Mouse (Mus musculus): ENCODE data around the gene Hist1h2bg. TPM values are rescaled to one million over a fixed set of nuclear protein-coding genes. Genes with fewer than 3 reads are reported as not detected.
"Not testable (repeated sequence)": the region's sequence is repeated elsewhere in the genome, so short reads cannot be mapped to it uniquely, and the experiment has no call there.

Gene Hist1h2bg
- polyA plus RNA-seq, 1 experiment from 2014 or later, result 12.6 TPM

- Histone ChIP-seq H3K4me1 (ENCODE audit: control insufficient read depth, insufficient read depth, low read length) (peaks cover 11% of the 10 kb centered on the region; the same call in 1 of the 2 replicates), H3K4me2 (replicated peaks; ENCODE audit: low read depth, low read length) (peak overlapping the region; percentile 94), H3K36me3 (ENCODE audit: control insufficient read depth, insufficient read depth, low read length) (no peaks in the 10 kb centered on the region), H3K27ac (ENCODE audit: low read length) (peak overlapping the region; percentile 99), H3K4me3 (ENCODE audit: low read depth, low read length) (peak overlapping the region; percentile 69), H3K27me3 (ENCODE audit: control insufficient read depth, insufficient read depth, low read length) (no peaks in the 10 kb centered on the region), H3K9me3 (ENCODE audit: control insufficient read depth, low read depth, low read length) (no peaks in the 10 kb centered on the region), H3K9ac (replicated peaks; ENCODE audit: low read depth, low read length) (peak overlapping the region; percentile 92)
- no peak for ATAC-seq (ENCODE audit: insufficient number of reproducible peaks, insufficient read depth, low FRiP score, low read depth)
- WGBS, result 20% methylated on average over 9 of the region's 9 CpGs
These were observed 16.8 kb upstream of the Hist1h2bg start for GRCm38 (mm10) chr13:23554393-23554792.

GRCm38 (mm10) chr13:23554925-23555838, 16.0 kb upstream of the Hist1h2bg start:
- peak; percentile 88 for ATAC-seq (ENCODE audit: insufficient number of reproducible peaks, insufficient read depth, low FRiP score, low read depth)
- H3K27me3 ChIP-seq (ENCODE audit: control insufficient read depth, insufficient read depth, low read length), result no peaks in the 10 kb centered on the region
- H3K9ac ChIP-seq (replicated peaks; ENCODE audit: low read depth, low read length), result peak overlapping the region; percentile 92
- H3K27ac ChIP-seq (ENCODE audit: low read length), result peak overlapping the region; percentile 99
- peaks cover 11% of the 10 kb centered on the region; the same call in 1 of the 2 replicates for H3K4me1 ChIP-seq (ENCODE audit: control insufficient read depth, insufficient read depth, low read length)
- H3K4me2 ChIP-seq (replicated peaks; ENCODE audit: low read depth, low read length), result peak overlapping the region; percentile 94
- no peaks in the 10 kb centered on the region for H3K9me3 ChIP-seq (ENCODE audit: control insufficient read depth, low read depth, low read length)
- under 1% methylated on average over 53 of the region's 54 CpGs for WGBS
- H3K4me3 ChIP-seq (ENCODE audit: low read depth, low read length), result peak overlapping the region; percentile 69
- no peaks in the 10 kb centered on the region for H3K36me3 ChIP-seq (ENCODE audit: control insufficient read depth, insufficient read depth, low read length)

- peak overlapping the region; percentile 94 for H3K4me2 ChIP-seq (replicated peaks; ENCODE audit: low read depth, low read length)
- H3K9ac ChIP-seq (replicated peaks; ENCODE audit: low read depth, low read length), result peak overlapping the region; percentile 92
- peak; percentile 75 for ATAC-seq (ENCODE audit: insufficient number of reproducible peaks, insufficient read depth, low FRiP score, low read depth)
- H3K4me3 ChIP-seq (ENCODE audit: low read depth, low read length), result peak overlapping the region; percentile 69
- no peaks in the 10 kb centered on the region for H3K9me3 ChIP-seq (ENCODE audit: control insufficient read depth, low read depth, low read length)
- no peaks in the 10 kb centered on the region for H3K27me3 ChIP-seq (ENCODE audit: control insufficient read depth, insufficient read depth, low read length)
- peaks cover 11% of the 10 kb centered on the region; the same call in 1 of the 2 replicates for H3K4me1 ChIP-seq (ENCODE audit: control insufficient read depth, insufficient read depth, low read length)
- H3K27ac ChIP-seq (ENCODE audit: low read length), result peak overlapping the region; percentile 99
- no peaks in the 10 kb centered on the region for H3K36me3 ChIP-seq (ENCODE audit: control insufficient read depth, insufficient read depth, low read length)
- 0% methylated on average over 18 of the region's 18 CpGs for WGBS
These were observed 15.3 kb upstream of the Hist1h2bg start for GRCm38 (mm10) chr13:23555839-23556416.

- 59% methylated on average over 3 of the region's 3 CpGs for WGBS
- Histone ChIP-seq H3K9me3 (ENCODE audit: control insufficient read depth, low read depth, low read length) (no peaks in the 10 kb centered on the region), H3K9ac (replicated peaks; ENCODE audit: low read depth, low read length) (0 out of 2 replicates have a peak overlapping the region, but pooled peaks have one; percentile 15), H3K27ac (ENCODE audit: low read length) (peak overlapping the region; percentile 99), H3K36me3 (ENCODE audit: control insufficient read depth, insufficient read depth, low read length) (no peaks in the 10 kb centered on the region), H3K27me3 (ENCODE audit: control insufficient read depth, insufficient read depth, low read length) (no peaks in the 10 kb centered on the region), H3K4me3 (ENCODE audit: low read depth, low read length) (peak overlapping the region; percentile 69; the same call in 1 of the 2 replicates), H3K4me1 (ENCODE audit: control insufficient read depth, insufficient read depth, low read length) (peaks cover 11% of the 10 kb centered on the region; the same call in 1 of the 2 replicates), H3K4me2 (replicated peaks; ENCODE audit: low read depth, low read length) (peak overlapping the region; percentile 94)
- ATAC-seq (ENCODE audit: insufficient number of reproducible peaks, insufficient read depth, low FRiP score, low read depth), result no peak
These were observed 14.3 kb upstream of the Hist1h2bg start for GRCm38 (mm10) chr13:23556906-23557305.

GRCm38 (mm10) chr13:23560699-23561098, 10.5 kb upstream of the Hist1h2bg start:
- not testable (repeated sequence) for H3K27ac ChIP-seq (ENCODE audit: low read length); H3K4me3 ChIP-seq (ENCODE audit: low read depth, low read length)
- WGBS, result 19% methylated on average over 2 of the region's 2 CpGs

GRCm38 (mm10) chr13:23561531-23561882, 9.7 kb upstream of the Hist1h2bg start:
- not testable (repeated sequence) for H3K27me3 ChIP-seq (ENCODE audit: control insufficient read depth, insufficient read depth, low read length); H3K9ac ChIP-seq (replicated peaks; ENCODE audit: low read depth, low read length); H3K36me3 ChIP-seq (ENCODE audit: control insufficient read depth, insufficient read depth, low read length); H3K9me3 ChIP-seq (ENCODE audit: control insufficient read depth, low read depth, low read length); ATAC-seq (ENCODE audit: insufficient number of reproducible peaks, insufficient read depth, low FRiP score, low read depth); H3K4me1 ChIP-seq (ENCODE audit: control insufficient read depth, insufficient read depth, low read length)
- Histone ChIP-seq H3K4me2 (replicated peaks; ENCODE audit: low read depth, low read length) (peak overlapping the region; percentile 70; the same call in 1 of the 2 replicates), H3K27ac (ENCODE audit: low read length) (peak overlapping the region; percentile 99), H3K4me3 (ENCODE audit: low read depth, low read length) (peak overlapping the region; percentile 29; the same call in 1 of the 2 replicates)
- WGBS, result 0% methylated on average over 2 of the region's 5 CpGs

More at GRCm38 (mm10) chr13:23560699-23561098, 10.5 kb upstream of the Hist1h2bg start:
- H3K27me3 ChIP-seq (ENCODE audit: control insufficient read depth, insufficient read depth, low read length); ATAC-seq (ENCODE audit: insufficient number of reproducible peaks, insufficient read depth, low FRiP score, low read depth); H3K9me3 ChIP-seq (ENCODE audit: control insufficient read depth, low read depth, low read length); H3K9ac ChIP-seq (replicated peaks; ENCODE audit: low read depth, low read length); H3K4me1 ChIP-seq (ENCODE audit: control insufficient read depth, insufficient read depth, low read length); H3K36me3 ChIP-seq (ENCODE audit: control insufficient read depth, insufficient read depth, low read length): not testable (repeated sequence)
- H3K4me2 ChIP-seq (replicated peaks; ENCODE audit: low read depth, low read length), result 0 out of 2 replicates have a peak overlapping the region, but pooled peaks have one; percentile 13

- WGBS, result under 1% methylated on average over 50 of the region's 67 CpGs
These were observed 9.1 kb upstream of the Hist1h2bg start, which contains the start of gene Hist1h3e for GRCm38 (mm10) chr13:23561883-23562659. Gene Hist1h3e, minus strand, starts transcription at chr13:23562369.

More at GRCm38 (mm10) chr13:23561883-23562659, 9.1 kb upstream of the Hist1h2bg start, which contains the start of gene Hist1h3e:
- peak within 1 kb of the TSS; percentile 70 for H3K4me2 ChIP-seq (replicated peaks; ENCODE audit: low read depth, low read length)
- ATAC-seq (ENCODE audit: insufficient number of reproducible peaks, insufficient read depth, low FRiP score, low read depth), result peak; percentile 93
- H3K36me3 ChIP-seq (ENCODE audit: control insufficient read depth, insufficient read depth, low read length); H3K27me3 ChIP-seq (ENCODE audit: control insufficient read depth, insufficient read depth, low read length); H3K9me3 ChIP-seq (ENCODE audit: control insufficient read depth, low read depth, low read length); H3K4me1 ChIP-seq (ENCODE audit: control insufficient read depth, insufficient read depth, low read length): not testable (repeated sequence)
- H3K9ac ChIP-seq (replicated peaks; ENCODE audit: low read depth, low read length), result peak within 1 kb of the TSS; percentile 45; the same call in 1 of the 2 replicates
- peak within 1 kb of the TSS; percentile 29 for H3K4me3 ChIP-seq (ENCODE audit: low read depth, low read length)
- H3K27ac ChIP-seq (ENCODE audit: low read length), result peak within 1 kb of the TSS; percentile 99

Measured in stomach, embryonic 14.5 days (tissue).